Mouse (Mus musculus) small intestine, adult 2 months (tissue): ENCODE measurements around the gene Olfr1419. TPM values are rescaled to one million over a fixed set of nuclear protein-coding genes. Genes with fewer than 3 reads are reported as not detected.
"Not testable (repeated sequence)": the region's sequence is repeated elsewhere in the genome, so short reads cannot be mapped to it uniquely, and the experiment has no call there.

Experiments used
- H3K27ac ChIP-seq: fragments of 200-500 bp; 2 replicates; pipeline ENCODE4 v1.5.1; 2012; ENCODE audit warnings: low read depth, low read length, control low read depth, inconsistent platforms; ENCODE audit not compliant: insufficient read depth
- H3K27me3 ChIP-seq: fragments of 200-500 bp; 2 replicates; pipeline ENCODE4 v1.6.1; 2012; ENCODE audit warnings: mild to moderate bottlenecking, moderate library complexity, low read length, inconsistent platforms; ENCODE audit not compliant: control insufficient read depth, insufficient read depth
- H3K36me3 ChIP-seq: fragments of 200-500 bp; 2 replicates; pipeline ENCODE4 v1.6.1; 2012; ENCODE audit warnings: mild to moderate bottlenecking, low read length, control low read depth, inconsistent platforms; ENCODE audit not compliant: control insufficient read depth, insufficient read depth
- H3K4me1 ChIP-seq: fragments of 200-500 bp; 2 replicates; pipeline ENCODE4 v1.6.1; 2012; ENCODE audit warnings: low read length, inconsistent platforms, mixed read lengths; ENCODE audit not compliant: control insufficient read depth, insufficient read depth, insufficient read length
- H3K4me3 ChIP-seq: fragments of 200-500 bp; 2 replicates; pipeline ENCODE4 v1.5.1; 2012; ENCODE audit warnings: low read depth, mild to moderate bottlenecking, control low read depth, inconsistent platforms, low read length, moderate library complexity
- CTCF ChIP-seq: fragments of 200-500 bp; IDR thresholded peaks from 2 replicates; pipeline ENCODE4 v1.5.1; 2012; ENCODE audit warnings: low read depth, mild to moderate bottlenecking, control low read depth, inconsistent platforms, low read length, moderate library complexity, mixed read lengths; ENCODE audit not compliant: insufficient replicate concordance, insufficient read length; ENCODE audit errors: extremely low read depth
- POLR2A ChIP-seq: fragments of 200-500 bp; IDR thresholded peaks from 2 replicates; pipeline ENCODE4 v1.6.1; 2012; ENCODE audit warnings: low read depth, mild to moderate bottlenecking, control low read depth, inconsistent platforms, low read length, moderate library complexity
- WGBS: fragments of 180-500 bp; shearing (Covaris S2); methylation state at CpG from one replicate; pipeline ENCODE4 v1.1.7; 2018; 5-methylcytosine and 5-hydroxymethylcytosine counted together
- polyA plus RNA-seq: library from polyadenylated mRNA; depleted of rRNA; stranded (reverse); fragments of >200 nt; gene quantifications from 2 replicates; pipeline ENCODE4 v1.2.3, GENCODE M21; 2012; rRNA removed

Gene Olfr1419
- not detected in 2 replicates for polyA plus RNA-seq

DNA sequence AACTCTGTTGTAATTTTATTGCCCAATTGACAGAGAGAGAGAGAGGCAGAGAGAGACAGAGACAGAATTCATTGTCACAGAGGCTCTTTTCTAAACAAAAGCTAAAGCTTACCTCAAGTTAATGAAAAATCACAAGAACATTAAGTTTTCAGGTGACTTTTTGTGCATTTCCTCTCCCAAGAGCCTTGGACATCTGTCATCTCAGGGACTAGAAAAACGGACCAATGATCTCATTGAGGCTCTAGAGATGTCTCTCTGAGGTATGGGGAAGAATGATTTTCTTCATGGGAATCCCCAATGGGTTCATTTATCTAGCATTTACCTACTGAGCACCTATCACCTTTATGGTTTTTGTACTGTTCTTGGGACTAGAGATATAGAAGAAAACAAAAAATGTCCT is at the start of gene Olfr1419:
Gene Olfr1419 (minus strand): TSS at position 101 of the 400 bp plus-strand sequence.
- Histone ChIP-seq H3K27ac (no peak within 1 kb of the TSS), H3K36me3 (no peaks in the 10 kb centered on the region), H3K27me3 (no peaks in the 10 kb centered on the region), H3K4me3 (no peak within 1 kb of the TSS), H3K4me1 (no peaks in the 10 kb centered on the region)
- TF ChIP-seq CTCF (no peak), POLR2A (no peak)
- WGBS = 15% methylated on average over 1 of the region's 1 CpGs

DNA sequence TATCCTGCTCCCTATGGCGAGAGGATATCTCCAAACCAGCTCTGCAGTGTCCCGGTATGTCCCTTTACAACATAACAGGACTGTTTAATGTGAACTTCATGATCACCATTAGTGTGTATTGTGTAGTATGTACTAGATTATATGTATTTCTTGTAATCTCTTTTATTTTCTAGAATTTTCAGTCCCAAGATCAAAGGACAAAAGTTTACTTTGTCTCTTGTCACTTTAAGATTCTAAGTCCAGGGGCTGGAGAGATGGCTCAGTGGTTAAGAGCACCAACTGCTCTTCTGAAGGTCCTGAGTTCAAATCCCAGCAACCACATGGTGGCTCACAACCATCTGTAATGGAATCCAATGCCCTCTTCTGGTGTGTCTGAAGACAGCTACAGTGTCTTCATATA is 47.6 kb upstream of the Olfr1419 start:
- not testable (repeated sequence) for H3K4me3 ChIP-seq, H3K4me1 ChIP-seq, H3K27ac ChIP-seq, H3K27me3 ChIP-seq
- 95% methylated on average over 2 of the region's 2 CpGs for WGBS
- H3K36me3 ChIP-seq = peaks cover 57% of the 10 kb centered on the region

DNA sequence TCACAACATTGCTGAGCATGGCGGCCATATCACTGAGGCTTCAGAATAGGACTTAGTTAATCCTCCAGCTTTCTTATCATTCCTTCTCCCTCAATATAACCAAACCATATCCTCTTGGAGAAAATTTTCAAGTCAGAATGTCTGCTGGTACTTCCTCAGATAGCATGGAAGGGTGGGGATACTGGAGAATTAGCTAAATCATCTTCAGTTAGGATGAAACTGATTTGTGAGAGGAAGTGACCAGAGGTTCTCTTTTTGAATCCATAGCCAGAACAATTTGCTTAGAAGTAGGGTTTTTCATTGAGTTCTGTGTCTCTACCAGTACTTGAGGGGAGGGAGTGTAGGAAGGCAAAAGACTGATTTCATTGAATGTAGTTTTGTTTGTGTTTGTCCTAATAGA is 47.2 kb upstream of the Olfr1419 start:
- H3K4me3 ChIP-seq = no peak overlapping the region
- TF ChIP-seq POLR2A = no peak
- TF ChIP-seq CTCF = no peak
- no peak overlapping the region for H3K27ac ChIP-seq
- WGBS = 91% methylated on average over 1 of the region's 1 CpGs
- no peaks in the 10 kb centered on the region for H3K27me3 ChIP-seq
- peaks cover 60% of the 10 kb centered on the region for H3K36me3 ChIP-seq
- H3K4me1 ChIP-seq = no peaks in the 10 kb centered on the region

DNA sequence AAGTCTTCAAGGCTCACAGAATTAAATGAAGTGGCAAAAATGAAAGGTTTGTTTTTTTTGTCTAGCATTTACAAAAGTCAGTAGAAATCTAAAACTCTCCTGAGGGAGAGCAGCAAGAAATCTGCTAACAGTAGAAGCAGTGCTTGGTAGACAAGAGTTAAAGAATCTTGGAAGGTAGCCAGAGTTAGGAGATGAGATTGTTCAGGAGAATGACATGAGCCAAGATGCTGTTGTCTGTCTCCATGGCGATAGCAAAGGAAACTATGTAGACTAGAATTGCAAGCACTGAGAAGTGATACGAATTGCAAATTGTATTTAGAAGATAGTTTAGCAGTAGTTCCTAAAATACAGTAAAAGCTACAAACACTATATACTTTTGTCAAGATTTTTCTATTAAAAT is 40.9 kb upstream of the Olfr1419 start:
- Histone ChIP-seq H3K4me3 (no peak overlapping the region), H3K27ac (no peak overlapping the region), H3K36me3 (peaks cover 28% of the 10 kb centered on the region), H3K27me3 (no peaks in the 10 kb centered on the region), H3K4me1 (peaks cover 3% of the 10 kb centered on the region; the same call in 1 of the 2 replicates)
- WGBS = 12% methylated on average over 2 of the region's 2 CpGs
- TF ChIP-seq CTCF (no peak), POLR2A (no peak)

DNA sequence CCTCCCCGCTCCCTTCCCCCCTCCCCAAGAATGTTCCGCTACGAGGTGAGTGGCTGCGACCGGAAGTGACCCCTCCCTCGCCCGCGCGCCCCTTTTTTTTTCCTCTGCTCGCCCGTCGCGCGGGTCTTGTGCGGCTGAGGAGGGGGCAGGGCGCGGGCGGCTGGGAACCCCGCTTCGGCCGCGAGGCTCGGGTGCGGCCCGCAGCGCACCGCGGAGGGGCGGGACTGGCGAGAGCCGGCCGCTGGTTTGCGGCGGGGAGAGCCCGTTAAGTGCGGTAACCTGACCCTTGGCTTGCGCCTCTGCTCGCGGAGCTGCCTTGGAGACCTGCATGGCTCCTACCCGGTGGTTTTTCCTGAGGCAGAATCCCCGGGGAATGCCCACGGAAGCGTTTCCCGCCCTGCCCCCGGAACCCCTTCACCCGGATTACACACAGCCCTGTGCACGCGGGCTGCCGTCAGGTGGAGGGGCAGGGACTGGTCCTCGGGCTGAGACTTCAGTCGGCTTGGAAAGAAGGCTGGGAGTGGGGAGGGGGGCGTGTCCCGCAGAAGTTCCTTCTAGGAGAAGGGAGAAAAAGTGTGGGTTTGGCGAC is 37.7 kb upstream of the Olfr1419 start:
- peaks cover 3% of the 10 kb centered on the region; the same call in 1 of the 2 replicates for H3K4me1 ChIP-seq
- TF ChIP-seq CTCF (no peak), POLR2A (no peak)
- WGBS = under 1% methylated on average over 51 of the region's 54 CpGs

DNA sequence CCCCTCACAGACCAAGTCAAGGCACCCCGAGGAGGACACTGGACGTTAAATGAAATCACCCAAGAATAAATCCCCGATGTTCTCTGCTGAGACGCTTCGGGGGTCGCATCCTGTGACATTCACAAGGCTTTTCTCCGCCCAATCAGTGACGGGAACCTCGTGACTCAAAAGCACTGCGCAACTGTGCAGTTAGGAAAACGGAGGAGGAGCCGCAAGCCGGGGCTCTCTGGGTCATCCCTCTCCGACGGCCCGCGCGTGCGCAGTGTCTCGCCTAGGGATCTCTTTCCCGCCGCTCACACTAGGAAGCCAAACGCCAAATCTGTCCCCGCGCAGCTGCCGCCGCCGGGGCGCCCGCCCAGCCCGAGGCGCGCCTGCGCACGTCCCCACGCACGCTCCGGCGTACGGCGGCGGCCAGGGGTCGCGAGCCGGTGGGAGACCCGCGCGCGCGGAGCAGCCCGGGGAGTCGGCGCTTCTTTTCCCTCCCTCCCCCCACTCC is 37.2 kb upstream of the Olfr1419 start, which contains the start of gene Patl1:
Gene Patl1 (plus strand): TSS at position 363 of the 496 bp plus-strand sequence.
- WGBS = 1% methylated on average over 53 of the region's 53 CpGs

More for the DNA sequence above, 37.7 kb upstream of the Olfr1419 start:
- peak overlapping the region; percentile 95 for H3K4me3 ChIP-seq
- H3K27me3 ChIP-seq = no peaks in the 10 kb centered on the region
- H3K36me3 ChIP-seq = peaks cover 13% of the 10 kb centered on the region
- peak overlapping the region; percentile 58 for H3K27ac ChIP-seq

DNA sequence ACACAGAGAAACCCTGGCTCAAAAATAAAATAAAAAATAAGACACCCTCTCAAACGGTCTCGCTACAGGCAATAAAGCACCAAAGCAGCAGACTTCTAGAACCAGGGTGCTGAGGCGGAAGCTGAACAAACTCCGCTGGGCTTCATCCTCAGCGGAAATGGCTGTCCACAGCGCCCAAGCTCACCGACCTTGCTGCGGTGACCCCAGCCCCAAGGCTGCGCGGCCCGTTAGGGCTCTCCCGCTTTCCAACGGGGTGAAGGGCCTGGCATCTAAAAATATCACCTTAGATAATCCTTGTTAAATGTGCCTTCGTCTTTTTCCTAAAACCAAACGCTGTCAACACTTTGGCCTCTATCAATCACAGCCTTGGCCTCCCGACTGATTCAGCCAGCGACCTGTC is 36.7 kb upstream of the Olfr1419 start:
- Histone ChIP-seq H3K4me3 (peak overlapping the region; percentile 95), H3K36me3 (peaks cover 11% of the 10 kb centered on the region), H3K4me1 (peaks cover 3% of the 10 kb centered on the region; the same call in 1 of the 2 replicates), H3K27ac (peak overlapping the region; percentile 59), H3K27me3 (no peaks in the 10 kb centered on the region)
- 5% methylated on average over 17 of the region's 17 CpGs for WGBS
- TF ChIP-seq CTCF (no peak), POLR2A (no peak)

More for the DNA sequence above, 37.2 kb upstream of the Olfr1419 start, which contains the start of gene Patl1:
- no peaks in the 10 kb centered on the region for H3K27me3 ChIP-seq
- TF ChIP-seq POLR2A (peak; percentile 62), CTCF (no peak)
- H3K36me3 ChIP-seq = peaks cover 11% of the 10 kb centered on the region
- peaks cover 3% of the 10 kb centered on the region; the same call in 1 of the 2 replicates for H3K4me1 ChIP-seq
- H3K27ac ChIP-seq = peak within 1 kb of the TSS; percentile 59
- peak within 1 kb of the TSS; percentile 95 for H3K4me3 ChIP-seq
